In the genomic region with DNA sequence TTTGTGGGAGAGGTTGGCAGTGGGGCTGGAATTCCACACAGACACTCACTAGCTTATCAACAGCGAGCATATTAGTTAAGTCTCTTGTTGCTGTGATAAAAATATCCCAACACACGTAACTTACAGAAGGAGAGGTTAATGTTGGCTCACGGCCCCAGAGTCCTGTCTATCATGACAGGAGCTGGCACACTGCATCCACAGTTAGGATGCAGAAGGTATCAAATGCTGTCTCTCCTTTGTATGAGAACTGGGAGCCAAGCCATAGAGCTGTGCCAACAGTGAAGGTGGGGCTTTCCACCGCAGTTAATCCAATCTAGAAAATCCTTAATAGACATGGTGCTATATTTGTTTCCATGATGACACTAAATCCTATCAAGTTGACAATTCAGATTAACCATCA, we compare ENCODE assay signal across 13 mouse cellular contexts.
DNase-seq lines count a peak whose midpoint lies in the region; ATAC-seq and TF ChIP-seq lines count a peak whose summit lies in the region.
"Had no signal": no experiment of that assay in that cellular context is flagged by ENCODE, and none has a peak within 500 bp of the region (broad histone marks: within the 10 kb centered on the region; RNA-seq: fewer than 3 reads in every experiment).

No protein-coding gene starts in this region.

- no peak overlapping the region for H3K4me2 ChIP-seq in heart, embryonic 14.5 days (ENCODE audit: low read length)
- H3K4me2 ChIP-seq in midbrain, embryonic 14.5 days (ENCODE audit: low read length) = no peak overlapping the region
- H3K4me2 ChIP-seq in midbrain, embryonic 11.5 days = no peak overlapping the region
- H3K4me2 ChIP-seq in heart, postnatal 0 days (ENCODE audit: low read depth, low read length) = no peak overlapping the region
- H3K4me2 ChIP-seq: embryonic facial prominence, embryonic 13.5 days had no signal

- no peak for TF ChIP-seq CTCF in heart, postnatal 0 days (IDR thresholded peaks at IDR 0.05; ENCODE audit: low read depth)

- H3K27ac ChIP-seq in heart, embryonic 14.5 days (replicated peaks in 1 of 2; ENCODE audit: control insufficient read depth in 1 of 2, insufficient read depth in 1 of 2, low read depth in 2 of 2, low read length in 2 of 2) = peak overlapping the region in 1 of 2 experiments; percentile 24; a peak in 1 of 4 replicates
- no peak overlapping the region for H3K27ac ChIP-seq in midbrain, embryonic 14.5 days (replicated peaks; ENCODE audit: low read depth, low read length)
- no peak overlapping the region for H3K27ac ChIP-seq in midbrain, embryonic 11.5 days (ENCODE audit: low read depth, low read length)
- H3K27ac ChIP-seq in heart, postnatal 0 days (ENCODE audit: low read depth) = 0 out of 2 replicates have a peak overlapping the region, but pooled peaks have one; percentile 7
- H3K27ac ChIP-seq: embryonic facial prominence, embryonic 13.5 days; kidney, postnatal 0 days; liver, embryonic 14.5 days had no signal

- peaks cover 0 to 8% of the 10 kb centered on the region in 2 experiments; a peak in 3 of 4 replicates for H3K4me1 ChIP-seq in heart, embryonic 14.5 days (ENCODE audit: control insufficient read depth in 2 of 2, insufficient read depth in 2 of 2, low read length in 2 of 2)
- no peaks in the 10 kb centered on the region for H3K4me1 ChIP-seq in midbrain, embryonic 14.5 days (ENCODE audit: control insufficient read depth, insufficient read depth, low read length)
- H3K4me1 ChIP-seq in midbrain, embryonic 11.5 days (ENCODE audit: control insufficient read depth, insufficient read depth, low read length) = no peaks in the 10 kb centered on the region
- H3K4me1 ChIP-seq in heart, postnatal 0 days (ENCODE audit: control insufficient read depth, insufficient read depth) = peaks cover 11% of the 10 kb centered on the region
- H3K4me1 ChIP-seq: embryonic facial prominence, embryonic 13.5 days had no signal

- TF ChIP-seq EP300 in heart, postnatal 0 days (IDR thresholded peaks at IDR 0.05; ENCODE audit: low read depth) = no peak

- no peaks in the 10 kb centered on the region for H3K36me3 ChIP-seq in heart, embryonic 14.5 days (ENCODE audit: control insufficient read depth, insufficient read depth, low read length)
- H3K36me3 ChIP-seq in midbrain, embryonic 14.5 days (ENCODE audit: control insufficient read depth, insufficient read depth, low read length) = no peaks in the 10 kb centered on the region
- no peaks in the 10 kb centered on the region for H3K36me3 ChIP-seq in midbrain, embryonic 11.5 days (ENCODE audit: control insufficient read depth, insufficient read depth, low read length)
- H3K36me3 ChIP-seq in heart, postnatal 0 days (replicated peaks; ENCODE audit: control insufficient read depth, insufficient read depth, low read length) = no peaks in the 10 kb centered on the region
- H3K36me3 ChIP-seq: embryonic facial prominence, embryonic 13.5 days had no signal

- H3K9me3 ChIP-seq in heart, embryonic 14.5 days (ENCODE audit: control insufficient read depth, low read length) = no peaks in the 10 kb centered on the region
- no peaks in the 10 kb centered on the region for H3K9me3 ChIP-seq in midbrain, embryonic 14.5 days (ENCODE audit: control insufficient read depth, low read length)
- H3K9me3 ChIP-seq in midbrain, embryonic 11.5 days (ENCODE audit: control insufficient read depth, low read length) = no peaks in the 10 kb centered on the region
- H3K9me3 ChIP-seq in heart, postnatal 0 days (replicated peaks; ENCODE audit: control insufficient read depth, low read length) = no peaks in the 10 kb centered on the region
- H3K9me3 ChIP-seq: embryonic facial prominence, embryonic 13.5 days had no signal

- H3K9ac ChIP-seq in heart, embryonic 14.5 days (ENCODE audit: low read length) = no peak overlapping the region
- no peak overlapping the region for H3K9ac ChIP-seq in midbrain, embryonic 14.5 days (replicated peaks; ENCODE audit: low read length)
- no peak overlapping the region for H3K9ac ChIP-seq in midbrain, embryonic 11.5 days (ENCODE audit: low read length)
- no peak overlapping the region for H3K9ac ChIP-seq in heart, postnatal 0 days (replicated peaks; ENCODE audit: low read depth, low read length)
- H3K9ac ChIP-seq: embryonic facial prominence, embryonic 13.5 days; liver, embryonic 14.5 days had no signal

- no peaks in the 10 kb centered on the region for H3K27me3 ChIP-seq in heart, embryonic 14.5 days (ENCODE audit: control insufficient read depth, insufficient read depth, low read length)
- no peaks in the 10 kb centered on the region for H3K27me3 ChIP-seq in midbrain, embryonic 14.5 days (ENCODE audit: control insufficient read depth, insufficient read depth, low read length)
- H3K27me3 ChIP-seq in midbrain, embryonic 11.5 days (ENCODE audit: control insufficient read depth, insufficient read depth, low read length) = no peaks in the 10 kb centered on the region
- no peaks in the 10 kb centered on the region for H3K27me3 ChIP-seq in heart, postnatal 0 days (ENCODE audit: control insufficient read depth, insufficient read depth, low read length)
- H3K27me3 ChIP-seq: embryonic facial prominence, embryonic 13.5 days had no signal

- H3K4me3 ChIP-seq in heart, embryonic 14.5 days (ENCODE audit: control insufficient read depth in 1 of 2, insufficient read depth in 1 of 2, low read depth in 1 of 2, low read length in 2 of 2) = no peak overlapping the region
- H3K4me3 ChIP-seq in midbrain, embryonic 14.5 days (replicated peaks; ENCODE audit: low read depth, low read length) = no peak overlapping the region
- no peak overlapping the region for H3K4me3 ChIP-seq in midbrain, embryonic 11.5 days (ENCODE audit: low read depth, low read length)
- H3K4me3 ChIP-seq in heart, postnatal 0 days (ENCODE audit: low read depth, low read length) = no peak overlapping the region
- H3K4me3 ChIP-seq: embryonic facial prominence, embryonic 13.5 days had no signal

- peak; percentile 59 for ATAC-seq in heart, embryonic 14.5 days (ENCODE audit: insufficient number of reproducible peaks, insufficient read depth, low FRiP score, low read depth)
- ATAC-seq in midbrain, embryonic 14.5 days (ENCODE audit: low FRiP score, low TSS enrichment) = no peak
- ATAC-seq in midbrain, embryonic 11.5 days (ENCODE audit: low FRiP score) = no peak
- ATAC-seq in heart, postnatal 0 days (ENCODE audit: insufficient read depth, low read depth) = no peak
- no peak for ATAC-seq in granulocyte monocyte progenitor cell, adult 5-6 weeks (replicated peaks; ENCODE audit: poor library complexity, severe bottlenecking)

- peak; percentile 84 for DNase-seq in cerebellum, postnatal 14 days
- DNase-seq in cerebellum, adult 8-10 months = no peak
- no peak for DNase-seq in heart, postnatal 25 days (ENCODE audit: low spot score)
- DNase-seq in midbrain, embryonic 14.5 days = peak; percentile 6
- no peak for DNase-seq in midbrain, embryonic 11.5 days (ENCODE audit: low spot score, missing footprints)
- peak; percentile 14 for DNase-seq in heart, postnatal 0 days (ENCODE audit: low spot score)
- DNase-seq: gastrocnemius, postnatal 36 days; lung, postnatal 36 days had no signal

- intact Hi-C loops in heart, postnatal 25 days (cut with DNase I) = no loop called here

- WGBS in heart, embryonic 14.5 days = 12% methylated on average over 4 of the region's 4 CpGs
- 74% methylated on average over 4 of the region's 4 CpGs for WGBS in midbrain, embryonic 14.5 days
- 83% methylated on average over 4 of the region's 4 CpGs for WGBS in midbrain, embryonic 11.5 days
- 22% methylated on average over 4 of the region's 4 CpGs for WGBS in heart, postnatal 0 days

Comparison
In these comparisons a context has a peak if more than half of its experiments do, and no peak if none do; other contexts are left out.
1. DNase-seq: peak in cerebellum, postnatal 14 days (2 of 2), midbrain, embryonic 14.5 days (single experiment) and heart, postnatal 0 days (single experiment); none in cerebellum, adult 8-10 months (single experiment), heart, postnatal 25 days (single experiment) and midbrain, embryonic 11.5 days (single experiment).